Mouse (Mus musculus) right cerebral cortex, adult 18-20 months (tissue): ENCODE measurements at regions not wholly inside any gene's neighbourhood (a gene's known extent, or its start where the extent isn't known, plus 50 kb on each side); places are given as distances from the start of the nearest gene placed in this dataset.
"Not testable (repeated sequence)": the region's sequence is repeated elsewhere in the genome, so short reads cannot be mapped to it uniquely, and the experiment has no call there.

Experiments
- DNase-seq: peaks from one replicate; pipeline ENCODE4 v3.0.0; 2022; ENCODE audit warnings: mixed read lengths

GRCm38 (mm10) chr13:26217299-26217698 lies 552.7 kb downstream of the Hdgfl1 start:
- no peak for DNase-seq

- DNase-seq, result no peak
Measured at GRCm38 (mm10) chr13:26216579-26216978, 553.4 kb downstream of the Hdgfl1 start.

- no peak for DNase-seq
Measured at GRCm38 (mm10) chr13:26205532-26206105, 564.3 kb downstream of the Hdgfl1 start.

GRCm38 (mm10) chr13:26194646-26195045 lies 575.3 kb downstream of the Hdgfl1 start:
- no peak for DNase-seq

- no peak for DNase-seq
Measured at GRCm38 (mm10) chr13:26183879-26184278, 586.1 kb downstream of the Hdgfl1 start.

- no peak for DNase-seq
Measured at GRCm38 (mm10) chr13:26171891-26172482, 598.0 kb downstream of the Hdgfl1 start.

GRCm38 (mm10) chr13:26169641-26170040 lies 600.3 kb downstream of the Hdgfl1 start:
- peak; percentile 12 for DNase-seq

GRCm38 (mm10) chr13:26158703-26159102 lies 611.3 kb downstream of the Hdgfl1 start:
- DNase-seq, result no peak

- DNase-seq, result peak; percentile 54
Measured at GRCm38 (mm10) chr13:26154701-26155471, 615.1 kb downstream of the Hdgfl1 start.

- DNase-seq, result no peak
Measured at GRCm38 (mm10) chr13:26154251-26154650, 615.7 kb downstream of the Hdgfl1 start.

GRCm38 (mm10) chr13:26153093-26153492 lies 616.9 kb downstream of the Hdgfl1 start:
- no peak for DNase-seq

- peak; percentile 29 for DNase-seq
Measured at GRCm38 (mm10) chr13:26150426-26150825, 619.5 kb downstream of the Hdgfl1 start.

GRCm38 (mm10) chr13:26142811-26143210 lies 627.2 kb downstream of the Hdgfl1 start:
- DNase-seq, result no peak

- DNase-seq, result no peak
Measured at GRCm38 (mm10) chr13:26119363-26119762, 650.6 kb downstream of the Hdgfl1 start.

- DNase-seq, result no peak
Measured at GRCm38 (mm10) chr13:26114136-26114535, 655.8 kb downstream of the Hdgfl1 start.

GRCm38 (mm10) chr13:26113723-26114122 lies 656.2 kb downstream of the Hdgfl1 start:
- not testable (repeated sequence) for DNase-seq

- DNase-seq, result no peak
Measured at GRCm38 (mm10) chr13:26112579-26112978, 657.4 kb downstream of the Hdgfl1 start.

GRCm38 (mm10) chr13:26109013-26109412 lies 661.0 kb downstream of the Hdgfl1 start:
- DNase-seq, result no peak

- no peak for DNase-seq
Measured at GRCm38 (mm10) chr13:26088727-26089126, 681.2 kb downstream of the Hdgfl1 start.

GRCm38 (mm10) chr13:26080814-26081213 lies 689.2 kb downstream of the Hdgfl1 start:
- DNase-seq, result no peak

GRCm38 (mm10) chr13:26080302-26080701 lies 689.7 kb downstream of the Hdgfl1 start:
- DNase-seq, result no peak

- no peak for DNase-seq
Measured at GRCm38 (mm10) chr13:26079362-26079761, 690.6 kb downstream of the Hdgfl1 start.

GRCm38 (mm10) chr13:26061322-26061721 lies 708.6 kb downstream of the Hdgfl1 start:
- DNase-seq, result no peak

GRCm38 (mm10) chr13:26037699-26038098 lies 732.3 kb downstream of the Hdgfl1 start:
- no peak for DNase-seq
